Mouse (Mus musculus) liver, postnatal 0 days (tissue): ENCODE data around the gene Stk25. TPM values are rescaled to one million over a fixed set of nuclear protein-coding genes. Genes with fewer than 3 reads are reported as not detected.

Source experiments
- ATAC-seq: fragments of 200-750 bp; cut with Nextera tagmentation; 2 replicates; pipeline ENCODE4 v1.8.0; 2017; ENCODE audit warnings: mild to moderate bottlenecking, moderate library complexity
- DNase-seq: peaks from one replicate; pipeline ENCODE4 v3.0.0-alpha.2; 2016
- H3K27ac ChIP-seq: fragments of 300-500 bp; sonication (generic); 2 replicates; pipeline ENCODE4 v1.5.1; 2014; ENCODE audit warnings: antibody characterized with exemption, moderate library complexity, mild to moderate bottlenecking, low read depth
- H3K27me3 ChIP-seq: fragments of 300-500 bp; sonication (generic); 2 replicates; pipeline ENCODE4 v1.6.1; 2014; ENCODE audit warnings: low read length, control low read depth, mixed read lengths; ENCODE audit not compliant: insufficient read depth
- H3K36me3 ChIP-seq: fragments of 300-500 bp; sonication (generic); replicated peaks from 2 replicates; pipeline ENCODE4 v1.6.1; 2014; ENCODE audit warnings: mild to moderate bottlenecking, control low read depth, low read length, moderate library complexity, mixed read lengths; ENCODE audit not compliant: insufficient read depth
- H3K4me1 ChIP-seq: fragments of 300-500 bp; sonication (generic); 2 replicates; pipeline ENCODE4 v1.6.1; 2014; ENCODE audit warnings: antibody characterized with exemption, mild to moderate bottlenecking, control low read depth; ENCODE audit not compliant: insufficient read depth
- H3K4me2 ChIP-seq: fragments of 300-500 bp; sonication (generic); 2 replicates; pipeline ENCODE4 v1.6.1; 2014; ENCODE audit warnings: low read depth, mild to moderate bottlenecking, low read length, moderate library complexity, mixed read lengths
- H3K4me3 ChIP-seq: fragments of 300-500 bp; sonication (generic); 2 replicates; pipeline ENCODE4 v1.5.1; 2014; ENCODE audit warnings: low read depth, low read length
- H3K9ac ChIP-seq: fragments of 300-500 bp; sonication (generic); replicated peaks from 2 replicates; pipeline ENCODE4 v1.6.1; 2014; ENCODE audit warnings: mild to moderate bottlenecking, moderate library complexity
- H3K9me3 ChIP-seq: fragments of 300-500 bp; sonication (generic); 2 replicates; pipeline ENCODE4 v1.6.1; 2016; ENCODE audit warnings: mild to moderate bottlenecking, control low read depth, low read length, mixed read lengths
- CTCF ChIP-seq: sonication (generic); IDR thresholded peaks from 2 replicates; pipeline ENCODE4 v1.5.1; 2016; ENCODE audit warnings: antibody characterized with exemption, low read depth
- EP300 ChIP-seq: IDR thresholded peaks from 2 replicates; pipeline ENCODE4 v1.6.1; 2016; ENCODE audit warnings: antibody characterized with exemption, low read depth, mild to moderate bottlenecking
- WGBS: fragments of 180-500 bp; shearing (Covaris S2); extraction: QIAGEN DNeasy Blood & Tissue Kit; methylation state at CpG from one replicate; pipeline ENCODE4 v1.1.7; 2014; ENCODE audit not compliant: insufficient replicate concordance; 5-methylcytosine and 5-hydroxymethylcytosine counted together
- polyA plus RNA-seq: library from polyadenylated mRNA; unstranded; fragments of >200 nt; fragmentation: Nextera tagmentation; extraction: Ambion mirVana; gene quantifications from 2 replicates; pipeline ENCODE4 v1.2.1, GENCODE M21; 2015

The Stk25 gene
- polyA plus RNA-seq, 1 experiment from 2014 or later, result 41.3 TPM

GRCm38 (mm10) chr1:93689901-93690496 is 31.5 kb upstream of the Stk25 start:
- Histone ChIP-seq H3K36me3 (no peaks in the 10 kb centered on the region), H3K4me1 (peaks cover 18% of the 10 kb centered on the region; the same call in 1 of the 2 replicates), H3K27me3 (peaks cover 17% of the 10 kb centered on the region), H3K4me2 (no peak overlapping the region), H3K9ac (no peak overlapping the region), H3K27ac (no peak overlapping the region), H3K4me3 (no peak overlapping the region), H3K9me3 (no peaks in the 10 kb centered on the region)
- WGBS, result 75% methylated on average over 7 of the region's 7 CpGs
- DNase-seq (no peak), ATAC-seq (no peak)
- TF ChIP-seq EP300 (no peak), CTCF (no peak)

DNA sequence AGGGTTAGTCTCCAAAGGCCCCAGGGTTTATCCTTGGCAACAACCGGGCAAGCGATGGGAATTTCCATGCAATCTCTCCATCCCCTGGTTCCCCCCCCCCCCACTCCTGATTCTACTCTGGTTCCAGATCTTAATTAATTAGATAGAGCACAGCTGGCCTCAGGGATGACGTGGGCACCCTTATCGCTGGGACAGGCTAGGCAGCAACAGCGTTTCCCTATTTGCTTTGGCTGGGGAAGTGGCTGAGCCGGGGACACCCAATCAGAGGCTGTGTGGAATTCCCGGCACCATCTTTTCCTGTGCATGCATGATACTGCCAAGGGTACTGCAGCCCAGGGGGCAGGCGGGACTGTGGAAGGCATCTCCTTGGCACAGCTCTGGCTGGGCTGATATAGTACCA is 29.7 kb upstream of the Stk25 start:
- no peaks in the 10 kb centered on the region for H3K9me3 ChIP-seq
- ATAC-seq, result no peak
- no peak for DNase-seq
- peaks cover 15% of the 10 kb centered on the region; the same call in 1 of the 2 replicates for H3K4me1 ChIP-seq
- 62% methylated on average over 8 of the region's 8 CpGs for WGBS
- H3K27ac ChIP-seq, result no peak overlapping the region
- H3K27me3 ChIP-seq, result peaks cover 32% of the 10 kb centered on the region
- H3K36me3 ChIP-seq, result no peaks in the 10 kb centered on the region
- H3K4me2 ChIP-seq, result no peak overlapping the region
- no peak overlapping the region for H3K9ac ChIP-seq
- TF ChIP-seq EP300 (no peak), CTCF (no peak)
- H3K4me3 ChIP-seq, result no peak overlapping the region

- Histone ChIP-seq H3K4me1 (peaks cover 15% of the 10 kb centered on the region; the same call in 1 of the 2 replicates), H3K4me2 (peak overlapping the region; percentile 81; the same call in 1 of the 2 replicates), H3K4me3 (0 out of 2 replicates have a peak overlapping the region, but pooled peaks have one; percentile 54), H3K9ac (no peak overlapping the region), H3K9me3 (no peaks in the 10 kb centered on the region), H3K36me3 (no peaks in the 10 kb centered on the region), H3K27ac (peak overlapping the region; percentile 4; the same call in 1 of the 2 replicates), H3K27me3 (peaks cover 33% of the 10 kb centered on the region)
- no peak for ATAC-seq
- DNase-seq, result no peak
- 51% methylated on average over 3 of the region's 3 CpGs for WGBS
- TF ChIP-seq EP300 (no peak), CTCF (no peak)
These were observed 28.5 kb upstream of the Stk25 start for GRCm38 (mm10) chr1:93686961-93687320.

- Histone ChIP-seq H3K9ac (peak overlapping the region; percentile 16), H3K27ac (peak overlapping the region; percentile 29; the same call in 1 of the 2 replicates), H3K27me3 (peaks cover 33% of the 10 kb centered on the region), H3K9me3 (no peaks in the 10 kb centered on the region), H3K36me3 (no peaks in the 10 kb centered on the region), H3K4me1 (peaks cover 15% of the 10 kb centered on the region; the same call in 1 of the 2 replicates), H3K4me3 (peak overlapping the region; percentile 54), H3K4me2 (peak overlapping the region; percentile 81)
- 9% methylated on average over 51 of the region's 51 CpGs for WGBS
- TF ChIP-seq CTCF, result peak; percentile 48
- TF ChIP-seq EP300, result no peak
- peak; percentile 72 for ATAC-seq
- DNase-seq, result peak; percentile 56
These were observed 27.9 kb upstream of the Stk25 start for GRCm38 (mm10) chr1:93686245-93686960.

DNA sequence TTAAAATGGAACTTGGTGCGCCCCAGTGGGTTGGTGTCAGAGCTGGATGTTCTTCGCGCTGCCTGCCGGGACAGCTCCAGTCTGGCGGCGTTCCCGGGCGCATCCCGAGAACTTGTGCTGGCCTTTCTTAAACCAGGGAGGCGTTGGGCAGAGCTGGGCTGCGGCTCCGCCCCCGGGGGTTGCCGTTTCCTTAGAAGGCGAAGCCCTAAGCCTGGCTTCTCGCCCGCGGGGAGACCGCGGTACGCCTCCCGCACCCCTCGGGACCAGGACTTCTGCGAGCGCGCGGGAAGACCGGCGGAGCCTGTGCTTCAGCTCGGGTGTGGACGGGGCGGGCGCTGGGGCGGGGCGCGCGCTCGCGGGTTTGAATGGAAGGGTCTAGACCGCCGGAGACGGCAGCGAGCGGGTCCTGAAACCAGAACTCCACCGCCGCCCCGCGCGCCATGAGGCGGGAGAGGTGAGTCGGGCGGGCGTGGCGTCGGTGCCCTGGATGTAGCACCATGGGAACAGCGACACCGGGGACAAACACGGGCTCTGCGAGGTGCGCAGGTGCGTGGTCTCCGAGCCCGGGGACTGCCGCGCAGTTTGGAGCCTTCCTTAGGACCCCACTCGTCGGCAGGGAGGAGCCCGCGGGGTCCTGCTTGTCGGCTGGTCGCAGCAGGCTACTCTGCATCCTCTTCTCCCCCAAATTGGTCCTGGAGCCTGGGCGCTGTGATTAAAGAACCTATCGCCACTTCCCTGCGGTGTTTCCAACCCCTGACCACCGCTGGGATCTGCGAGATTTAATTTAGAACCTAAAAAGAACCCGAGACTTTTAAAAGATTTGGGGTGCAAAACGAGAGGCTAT is 27.2 kb upstream of the Stk25 start, which contains the start of gene Bok:
Gene Bok (plus strand): TSS at position 260 of the 844 bp plus-strand sequence.
- H3K4me3 ChIP-seq, result peak within 1 kb of the TSS; percentile 54
- no peak for TF ChIP-seq CTCF
- TF ChIP-seq EP300, result no peak
- H3K9ac ChIP-seq, result peak within 1 kb of the TSS; percentile 16
- H3K4me2 ChIP-seq, result peak within 1 kb of the TSS; percentile 81
- H3K27ac ChIP-seq, result peak within 1 kb of the TSS; percentile 29; the same call in 1 of the 2 replicates
- no peaks in the 10 kb centered on the region for H3K36me3 ChIP-seq
- peaks cover 15% of the 10 kb centered on the region; the same call in 1 of the 2 replicates for H3K4me1 ChIP-seq
- DNase-seq (peak; percentile 60), ATAC-seq (peak; percentile 33)
- H3K9me3 ChIP-seq, result no peaks in the 10 kb centered on the region
- peaks cover 33% of the 10 kb centered on the region for H3K27me3 ChIP-seq
- under 1% methylated on average over 70 of the region's 78 CpGs for WGBS
